Comparison of ENCODE assay signal across 13 mouse cellular contexts in the genomic region with DNA sequence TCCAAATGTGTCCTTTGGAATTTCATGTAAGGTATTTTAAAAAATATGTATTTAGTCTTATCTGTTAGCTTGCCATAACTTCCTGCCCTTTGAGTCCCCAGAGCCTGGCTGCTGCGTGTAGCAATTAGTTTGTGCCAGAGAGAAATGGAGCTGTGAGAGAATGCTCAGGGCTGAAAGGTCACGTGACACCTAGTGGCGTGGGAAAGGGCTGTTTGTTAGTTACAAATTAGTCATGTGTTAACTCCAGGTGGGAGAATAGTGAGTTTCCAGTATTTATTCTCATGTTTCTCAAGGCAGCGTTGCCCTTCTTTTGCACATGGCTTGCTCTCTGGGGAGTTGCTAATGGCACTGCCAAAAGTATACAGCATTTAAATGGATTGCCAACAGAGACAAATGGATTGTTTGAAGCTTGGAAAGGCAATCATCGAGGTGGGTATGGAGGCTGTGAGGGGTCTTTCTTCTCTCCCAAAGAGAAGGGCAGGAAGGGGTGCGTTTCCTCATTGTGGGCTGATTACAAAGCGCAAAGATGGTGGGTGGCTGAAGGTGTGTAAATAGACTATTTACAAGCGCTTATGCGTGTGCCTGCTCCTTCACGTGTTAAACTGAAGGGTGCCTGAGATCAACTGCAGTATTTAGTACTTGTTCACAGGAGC.
DNase-seq lines count a peak whose midpoint lies in the region; ATAC-seq lines count a peak whose summit lies in the region.
"Had no signal": no experiment of that assay in that cellular context is flagged by ENCODE, and none has a peak within 500 bp of the region (broad histone marks: within the 10 kb centered on the region; RNA-seq: fewer than 3 reads in every experiment).

No protein-coding gene starts in this region.

- H3K9me3 ChIP-seq in embryonic facial prominence, embryonic 10.5 days = no peaks in the 10 kb centered on the region
- no peaks in the 10 kb centered on the region for H3K9me3 ChIP-seq in neural tube, embryonic 11.5 days (ENCODE audit: control insufficient read depth, low read length)
- H3K9me3 ChIP-seq: embryonic facial prominence, embryonic 12.5 days; hindbrain, embryonic 15.5 days; midbrain, embryonic 15.5 days had no signal

- no peak overlapping the region for H3K9ac ChIP-seq in neural tube, embryonic 11.5 days (ENCODE audit: low read length)
- H3K9ac ChIP-seq: embryonic facial prominence, embryonic 12.5 days; hindbrain, embryonic 15.5 days; midbrain, embryonic 15.5 days had no signal

- no peak overlapping the region for H3K27ac ChIP-seq in embryonic facial prominence, embryonic 10.5 days (replicated peaks)
- no peak overlapping the region for H3K27ac ChIP-seq in neural tube, embryonic 11.5 days (ENCODE audit: low read depth, low read length)
- H3K27ac ChIP-seq: embryonic facial prominence, embryonic 12.5 days; hindbrain, embryonic 15.5 days; midbrain, embryonic 15.5 days had no signal

- intact Hi-C loops in heart, postnatal 14 days (cut with DNase I) = no loop called here

- no peak overlapping the region for H3K4me2 ChIP-seq in neural tube, embryonic 11.5 days (ENCODE audit: low read depth)
- H3K4me2 ChIP-seq: embryonic facial prominence, embryonic 12.5 days; hindbrain, embryonic 15.5 days; midbrain, embryonic 15.5 days had no signal

- 70% methylated on average over 10 of the region's 10 CpGs for WGBS in embryonic facial prominence, embryonic 10.5 days
- WGBS in neural tube, embryonic 11.5 days = 46% methylated on average over 10 of the region's 10 CpGs

- H3K27me3 ChIP-seq in embryonic facial prominence, embryonic 10.5 days (replicated peaks; ENCODE audit: low read depth, poor library complexity, severe bottlenecking) = no peaks in the 10 kb centered on the region
- no peaks in the 10 kb centered on the region for H3K27me3 ChIP-seq in neural tube, embryonic 11.5 days (ENCODE audit: control insufficient read depth, insufficient read depth, low read length)
- H3K27me3 ChIP-seq: embryonic facial prominence, embryonic 12.5 days; hindbrain, embryonic 15.5 days; midbrain, embryonic 15.5 days had no signal

- H3K4me1 ChIP-seq in embryonic facial prominence, embryonic 10.5 days = no peaks in the 10 kb centered on the region
- no peaks in the 10 kb centered on the region; the same call in 1 of the 2 replicates for H3K4me1 ChIP-seq in neural tube, embryonic 11.5 days (ENCODE audit: control insufficient read depth, insufficient read depth, low read length)
- H3K4me1 ChIP-seq: embryonic facial prominence, embryonic 12.5 days had no signal

- H3K36me3 ChIP-seq in embryonic facial prominence, embryonic 10.5 days (replicated peaks) = no peaks in the 10 kb centered on the region
- no peaks in the 10 kb centered on the region for H3K36me3 ChIP-seq in neural tube, embryonic 11.5 days (ENCODE audit: control insufficient read depth, insufficient read depth, low read length)
- H3K36me3 ChIP-seq: embryonic facial prominence, embryonic 12.5 days; hindbrain, embryonic 15.5 days; midbrain, embryonic 15.5 days had no signal

- peak; percentile 9 for DNase-seq in embryo, embryonic 10 days (ENCODE audit: low spot score)
- DNase-seq in embryo, embryonic 9.5 days (ENCODE audit: extremely low spot score) = no peak
- peak; percentile 11 for DNase-seq in embryonic facial prominence, embryonic 10.5 days (ENCODE audit: low spot score)
- DNase-seq in kidney, adult 9 months = peak; percentile 4
- DNase-seq in neural tube, embryonic 11.5 days (ENCODE audit: low spot score) = no peak
- DNase-seq in heart, postnatal 14 days = no peak
- DNase-seq in left cerebral cortex, adult 9 months (ENCODE audit: low spot score in 2 of 2) = no peak
- no peak for DNase-seq in frontal cortex, postnatal 10 days (ENCODE audit: low spot score in 2 of 2)
- DNase-seq: lung, adult 2 months; right cerebral cortex, adult 18-20 months had no signal

- ATAC-seq in neural tube, embryonic 11.5 days (ENCODE audit: insufficient read depth, low FRiP score, low TSS enrichment) = peak; percentile 31; the same call in 1 of the 2 replicates
- ATAC-seq: midbrain, embryonic 15.5 days had no signal

- no peak overlapping the region for H3K4me3 ChIP-seq in embryonic facial prominence, embryonic 10.5 days
- H3K4me3 ChIP-seq in neural tube, embryonic 11.5 days (ENCODE audit: low read depth, low read length) = no peak overlapping the region
- H3K4me3 ChIP-seq: embryonic facial prominence, embryonic 12.5 days; hindbrain, embryonic 15.5 days; midbrain, embryonic 15.5 days had no signal

Comparison
In these comparisons a context has a peak if more than half of its experiments do, and no peak if none do; other contexts are left out.
1. DNase-seq: peak in embryo, embryonic 10 days (single experiment), embryonic facial prominence, embryonic 10.5 days (single experiment) and kidney, adult 9 months (single experiment); none in embryo, embryonic 9.5 days (single experiment), neural tube, embryonic 11.5 days (single experiment), heart, postnatal 14 days (0 of 2), left cerebral cortex, adult 9 months (0 of 2) and frontal cortex, postnatal 10 days (0 of 2).